Mouse (Mus musculus) duodenum, adult 2 months (tissue): ENCODE results near the gene Elmo1. TPM values are rescaled to one million over a fixed set of nuclear protein-coding genes. Genes with fewer than 3 reads are reported as not detected.

Experiments
- polyA plus RNA-seq: library from polyadenylated mRNA; depleted of rRNA; stranded (reverse); fragments of >200 nt; gene quantifications from 2 replicates; pipeline ENCODE4 v1.2.3, GENCODE M21; 2012; ENCODE audit warnings: low replicate concordance; rRNA removed

The Elmo1 gene
- 7.4 and 15.8 TPM in 2 replicates for polyA plus RNA-seq

DNA sequence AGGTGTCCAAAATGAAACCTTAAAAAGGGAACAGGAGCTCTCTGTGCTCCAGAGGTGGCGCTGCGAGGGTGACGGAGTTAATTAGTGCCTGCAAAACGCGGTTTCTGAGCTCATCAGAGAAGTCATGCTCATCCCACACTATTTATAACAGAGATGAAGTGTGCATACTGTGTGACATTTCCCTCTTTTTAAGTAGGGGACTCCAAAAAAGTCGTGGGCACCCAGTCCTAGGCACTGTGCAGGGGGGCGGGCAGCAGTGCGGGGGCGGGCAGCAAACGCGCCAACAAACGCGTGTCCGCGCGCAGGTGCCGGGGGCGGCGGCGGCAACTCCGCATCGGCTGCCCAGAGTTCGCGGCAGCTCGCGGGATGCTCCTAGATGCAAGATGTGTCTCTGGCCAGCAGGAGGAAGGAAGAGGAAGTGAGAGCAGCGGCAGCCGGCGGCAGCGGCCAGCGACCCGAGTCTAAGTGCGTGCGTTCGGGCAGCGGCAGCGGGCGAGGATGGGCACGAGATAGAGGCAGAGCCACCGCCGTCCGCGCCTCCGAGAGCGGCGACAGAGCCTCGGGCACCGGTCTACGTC, at the start of gene Elmo1:
Elmo1 (plus strand) TSS at position 464 of the 578 bp plus-strand sequence.

